Mouse (Mus musculus) kidney, embryonic 16.5 days (tissue): ENCODE data around the gene Tnip1. TPM values are rescaled to one million over a fixed set of nuclear protein-coding genes. Genes with fewer than 3 reads are reported as not detected.
A peak's percentile ranks its signal among the peaks of the same experiment; 100 is the strongest.

Source experiments
- ATAC-seq: fragments of 200-750 bp; cut with Nextera tagmentation; 2 replicates; pipeline ENCODE4 v1.8.0; 2017; ENCODE audit warnings: moderate TSS enrichment; ENCODE audit not compliant: low FRiP score, low TSS enrichment
- H3K27ac ChIP-seq: fragments of 300-500 bp; sonication (generic); 2 replicates; pipeline ENCODE4 v1.5.1; 2014; ENCODE audit warnings: low read length
- H3K27me3 ChIP-seq: fragments of 300-500 bp; sonication (generic); 2 replicates; pipeline ENCODE4 v1.6.1; 2014; ENCODE audit warnings: low read length, control low read depth, mixed read lengths; ENCODE audit not compliant: insufficient read depth
- H3K36me3 ChIP-seq: fragments of 300-500 bp; sonication (generic); 2 replicates; pipeline ENCODE4 v1.6.1; 2014; ENCODE audit warnings: low read length, control low read depth, mixed read lengths; ENCODE audit not compliant: insufficient read depth
- H3K4me1 ChIP-seq: fragments of 300-500 bp; sonication (generic); 2 replicates; pipeline ENCODE4 v1.6.1; 2014; ENCODE audit warnings: low read length, control low read depth, mixed read lengths; ENCODE audit not compliant: insufficient read depth
- H3K4me2 ChIP-seq: fragments of 300-500 bp; sonication (generic); replicated peaks from 2 replicates; pipeline ENCODE4 v1.6.1; 2014; ENCODE audit warnings: low read depth, low read length
- H3K4me3 ChIP-seq: fragments of 300-500 bp; sonication (generic); 2 replicates; pipeline ENCODE4 v1.5.1; 2014; ENCODE audit warnings: mild to moderate bottlenecking, low read length
- H3K9ac ChIP-seq: fragments of 300-500 bp; sonication (generic); replicated peaks from 2 replicates; pipeline ENCODE4 v1.6.1; 2014; ENCODE audit warnings: low read length
- H3K9me3 ChIP-seq: fragments of 300-500 bp; sonication (generic); 2 replicates; pipeline ENCODE4 v1.6.1; 2016; ENCODE audit warnings: low read length, control low read depth
- WGBS: fragments of 180-500 bp; shearing (Covaris S2); extraction: QIAGEN DNeasy Blood & Tissue Kit; methylation state at CpG from one replicate; pipeline ENCODE4 v1.1.7; 2014; 5-methylcytosine and 5-hydroxymethylcytosine counted together
- polyA plus RNA-seq: library from polyadenylated mRNA; unstranded; fragments of >200 nt; fragmentation: Nextera tagmentation; extraction: Ambion mirVana; gene quantifications from 2 replicates; pipeline ENCODE4 v1.2.1, GENCODE M21; 2015

Tnip1 gene
- polyA plus RNA-seq, 1 experiment from 2014 or later = 20.2 TPM

DNA sequence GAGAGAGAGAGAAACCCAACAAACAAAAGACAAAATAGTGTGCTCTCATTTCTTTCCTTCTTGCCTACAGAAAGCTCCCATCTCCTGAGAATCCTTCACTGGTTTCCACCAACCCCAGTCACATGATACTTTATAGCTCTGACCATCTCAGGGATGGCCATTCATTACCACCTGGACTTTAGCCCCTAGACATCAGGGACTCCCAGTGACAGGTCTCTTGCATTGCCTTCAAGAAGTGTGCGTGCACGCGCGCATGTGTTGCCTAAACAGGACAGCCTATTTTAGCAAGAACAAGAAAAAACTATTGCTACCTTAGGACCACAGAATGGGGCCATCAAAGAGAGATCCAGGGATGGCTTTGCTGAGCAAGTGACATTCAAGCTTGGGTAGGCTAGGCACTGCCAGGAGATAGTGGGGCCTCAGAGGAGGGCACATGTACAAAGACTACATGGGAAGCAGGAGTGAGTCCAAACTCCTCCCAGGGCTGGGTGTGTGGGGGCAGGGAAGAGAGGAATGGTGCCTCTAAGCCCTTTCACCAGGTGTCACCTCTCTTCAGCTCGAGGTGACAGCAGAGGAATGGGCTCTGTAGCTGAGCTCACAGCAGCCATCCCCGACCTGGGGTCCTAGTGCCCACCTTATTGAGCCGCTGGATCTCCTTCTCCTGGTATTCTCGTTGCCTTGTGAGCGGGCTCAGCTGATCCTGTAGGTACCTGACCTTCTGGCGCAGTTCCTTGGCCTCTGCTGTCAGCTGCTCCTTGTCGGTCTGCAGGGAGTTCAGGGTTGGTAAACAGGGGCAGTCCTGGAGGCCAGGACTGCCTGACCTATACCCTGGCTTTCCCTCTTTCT, 42.4 kb downstream of the Tnip1 start:
- H3K27ac ChIP-seq = peak overlapping the region; percentile 4; the same call in 1 of the 2 replicates

GRCm38 (mm10) chr11:54918273-54918672, 44.4 kb downstream of the Tnip1 start:
- no peak overlapping the region for H3K4me3 ChIP-seq
- no peak overlapping the region for H3K27ac ChIP-seq
- H3K4me1 ChIP-seq = peaks cover 8% of the 10 kb centered on the region
- WGBS = 92% methylated on average over 4 of the region's 4 CpGs
- no peak overlapping the region for H3K4me2 ChIP-seq
- H3K9me3 ChIP-seq = no peaks in the 10 kb centered on the region; the same call in 1 of the 2 replicates
- no peak overlapping the region for H3K9ac ChIP-seq
- H3K36me3 ChIP-seq = peaks cover 54% of the 10 kb centered on the region
- no peak for ATAC-seq
- no peaks in the 10 kb centered on the region for H3K27me3 ChIP-seq

More for the DNA sequence above, 42.4 kb downstream of the Tnip1 start:
- Histone ChIP-seq H3K4me1 (peaks cover 8% of the 10 kb centered on the region), H3K4me2 (no peak overlapping the region), H3K4me3 (no peak overlapping the region), H3K9ac (no peak overlapping the region), H3K36me3 (peaks cover 52% of the 10 kb centered on the region), H3K9me3 (no peaks in the 10 kb centered on the region; the same call in 1 of the 2 replicates), H3K27me3 (no peaks in the 10 kb centered on the region)
- ATAC-seq = 0 out of 2 replicates have a peak, but pooled peaks have one; percentile 18
- 55% methylated on average over 11 of the region's 11 CpGs for WGBS

- Histone ChIP-seq H3K9ac (no peak overlapping the region), H3K4me2 (no peak overlapping the region), H3K36me3 (peaks cover 51% of the 10 kb centered on the region), H3K4me1 (0 out of 2 replicates have a peak, but pooled peaks cover 4% of the 10 kb centered on the region), H3K27ac (no peak overlapping the region), H3K9me3 (no peaks in the 10 kb centered on the region; the same call in 1 of the 2 replicates), H3K27me3 (no peaks in the 10 kb centered on the region), H3K4me3 (no peak overlapping the region)
- no peak for ATAC-seq
- 87% methylated on average over 7 of the region's 7 CpGs for WGBS
Measured at GRCm38 (mm10) chr11:54917461-54917860, 45.3 kb downstream of the Tnip1 start.

DNA sequence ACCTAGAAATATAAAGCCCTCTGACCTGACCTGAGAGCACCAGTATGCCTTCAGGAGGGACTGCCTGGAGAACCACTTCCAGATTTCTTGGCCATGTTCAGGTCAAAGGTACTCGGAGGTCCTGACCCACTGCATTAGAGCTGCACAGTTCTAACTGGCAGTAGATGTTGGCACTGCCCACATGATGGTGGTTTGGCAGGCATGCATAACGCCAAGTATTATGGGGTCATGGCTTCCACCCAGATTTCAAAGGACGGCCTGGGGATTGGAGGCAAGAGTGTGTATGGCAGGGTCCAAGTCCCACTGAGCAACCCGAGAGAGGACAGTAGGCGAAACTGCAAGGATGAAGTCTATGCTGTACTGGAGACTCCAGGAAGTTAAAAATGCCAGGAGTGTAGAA, 48.9 kb downstream of the Tnip1 start:
- no peak for ATAC-seq
- Histone ChIP-seq H3K9ac (no peak overlapping the region), H3K4me2 (no peak overlapping the region), H3K36me3 (peaks cover 50% of the 10 kb centered on the region), H3K27ac (no peak overlapping the region), H3K27me3 (no peaks in the 10 kb centered on the region), H3K9me3 (no peaks in the 10 kb centered on the region; the same call in 1 of the 2 replicates), H3K4me1 (no peaks in the 10 kb centered on the region), H3K4me3 (no peak overlapping the region)
- 88% methylated on average over 5 of the region's 5 CpGs for WGBS

DNA sequence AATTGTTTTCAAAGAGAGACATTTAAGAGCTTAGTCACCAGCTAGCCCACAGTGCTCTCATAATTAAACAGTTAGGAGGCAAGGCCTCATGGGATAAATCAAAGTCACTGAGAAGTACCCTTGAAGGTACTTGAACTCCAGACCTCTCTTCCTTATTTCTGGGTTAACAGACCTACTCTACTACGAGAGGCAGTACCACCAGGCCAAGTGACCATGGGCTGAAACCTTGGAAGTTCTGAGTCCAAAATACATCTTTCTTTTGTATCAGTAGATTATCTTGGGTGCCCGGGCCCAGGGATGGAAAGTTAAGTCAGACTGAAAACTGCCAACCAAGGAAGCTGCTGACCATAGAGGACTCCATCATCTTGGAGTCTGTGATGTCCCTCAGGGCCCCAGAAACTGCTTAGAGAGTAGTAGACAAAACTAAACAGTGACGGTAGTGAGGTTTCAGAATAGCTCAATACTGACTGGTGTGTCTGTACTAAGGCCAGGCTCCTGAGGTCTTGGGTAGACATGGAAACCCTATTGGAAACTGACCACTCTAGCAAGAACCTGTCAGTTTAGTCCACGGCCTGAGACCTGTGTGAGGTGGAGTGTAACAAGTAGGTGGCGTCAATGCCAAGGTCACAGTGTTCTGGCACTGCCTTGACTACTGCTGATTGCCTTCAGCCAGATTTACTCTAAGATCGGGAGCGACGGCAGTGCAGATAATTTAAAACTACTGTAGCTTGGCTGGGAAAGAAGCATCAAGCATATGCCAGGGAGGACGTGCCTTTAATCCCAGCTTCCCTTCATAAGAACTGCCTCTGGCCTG, 50.0 kb downstream of the Tnip1 start:
- ATAC-seq = no peak
- H3K4me1 ChIP-seq = no peaks in the 10 kb centered on the region
- no peaks in the 10 kb centered on the region for H3K9me3 ChIP-seq
- no peak overlapping the region for H3K9ac ChIP-seq
- WGBS = 81% methylated on average over 9 of the region's 9 CpGs
- H3K36me3 ChIP-seq = peaks cover 42% of the 10 kb centered on the region
- H3K27ac ChIP-seq = no peak overlapping the region
- H3K4me3 ChIP-seq = no peak overlapping the region
- H3K27me3 ChIP-seq = no peaks in the 10 kb centered on the region
- H3K4me2 ChIP-seq = no peak overlapping the region

DNA sequence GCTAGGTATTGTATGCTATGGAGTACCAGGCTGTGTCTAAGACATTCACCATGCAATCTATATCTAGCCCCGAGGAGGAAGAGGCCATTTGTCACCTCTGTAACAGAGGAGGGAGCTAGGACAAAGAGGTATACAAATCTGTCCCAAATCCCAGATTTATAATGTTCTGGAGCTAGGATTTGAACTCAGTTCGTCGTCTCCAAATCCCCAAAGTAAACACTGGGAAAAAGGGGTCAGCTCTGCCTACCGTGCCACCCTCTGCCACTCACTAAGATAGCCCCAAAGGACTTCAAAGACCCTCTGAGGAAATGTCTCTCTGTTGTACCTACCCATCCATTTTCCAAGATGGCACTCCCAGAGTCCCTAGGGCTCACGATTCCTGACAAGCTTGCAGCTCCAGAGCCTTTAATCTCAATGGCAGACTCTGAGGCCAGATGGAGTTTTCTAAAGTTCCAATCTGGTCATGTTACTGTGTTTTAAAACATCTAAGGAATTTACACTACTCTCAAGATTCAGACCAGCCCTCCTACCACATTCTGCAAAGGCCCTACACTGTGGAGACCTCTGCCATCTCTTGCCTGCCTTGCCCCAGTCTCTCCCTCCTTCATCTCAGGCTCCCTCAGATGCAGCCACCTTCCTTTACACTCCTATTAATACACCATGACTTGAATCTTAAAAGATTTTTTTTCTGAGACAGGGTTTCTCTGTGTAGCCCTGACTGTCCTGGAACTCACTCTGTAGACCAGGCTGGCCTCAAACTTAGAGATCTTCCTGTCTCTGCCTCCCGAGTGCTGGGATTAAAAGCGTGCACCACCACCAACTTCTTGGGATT, 50.8 kb downstream of the Tnip1 start:
- H3K9ac ChIP-seq = no peak overlapping the region
- ATAC-seq = no peak
- WGBS = 83% methylated on average over 7 of the region's 7 CpGs
- no peaks in the 10 kb centered on the region for H3K27me3 ChIP-seq
- no peak overlapping the region for H3K4me2 ChIP-seq
- no peak overlapping the region for H3K4me3 ChIP-seq
- H3K27ac ChIP-seq = no peak overlapping the region
- peaks cover 34% of the 10 kb centered on the region for H3K36me3 ChIP-seq
- no peaks in the 10 kb centered on the region for H3K9me3 ChIP-seq
- H3K4me1 ChIP-seq = no peaks in the 10 kb centered on the region

GRCm38 (mm10) chr11:54911201-54911600, 51.5 kb downstream of the Tnip1 start:
- ATAC-seq = no peak
- Histone ChIP-seq H3K36me3 (peaks cover 32% of the 10 kb centered on the region; the same call in 1 of the 2 replicates), H3K4me2 (no peak overlapping the region), H3K9me3 (no peaks in the 10 kb centered on the region), H3K27ac (no peak overlapping the region), H3K4me1 (no peaks in the 10 kb centered on the region), H3K9ac (no peak overlapping the region), H3K27me3 (no peaks in the 10 kb centered on the region), H3K4me3 (no peak overlapping the region)
- 93% methylated on average over 3 of the region's 3 CpGs for WGBS

DNA sequence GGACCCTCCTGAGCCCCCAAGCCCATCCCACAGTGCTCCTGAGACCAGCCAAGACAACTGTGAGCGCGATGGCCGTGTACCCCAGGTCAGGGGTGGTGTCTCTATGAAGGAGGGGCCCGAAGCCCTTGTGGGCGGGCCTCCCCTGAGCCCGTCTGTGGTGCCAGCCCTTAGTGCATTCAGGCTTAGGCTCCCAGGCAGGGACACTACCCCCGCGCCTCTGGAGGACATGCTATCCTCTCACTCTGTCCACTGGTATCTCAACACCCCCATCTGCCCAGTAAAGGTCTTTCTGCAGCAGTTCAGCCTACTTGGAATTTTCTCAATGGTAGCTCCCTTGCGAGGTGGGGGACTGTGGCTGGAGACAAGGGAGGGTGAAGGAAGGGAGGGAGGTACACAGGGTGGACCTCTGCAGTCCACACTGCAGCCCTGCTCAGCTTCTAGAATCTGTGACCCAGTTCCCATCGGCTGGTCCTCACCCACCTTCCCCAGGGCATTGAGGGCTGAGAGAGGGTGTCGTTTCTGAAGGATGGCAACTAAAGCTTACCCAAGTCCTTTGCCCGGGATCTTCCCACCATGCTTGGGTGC, 52.5 kb downstream of the Tnip1 start:
- WGBS = 92% methylated on average over 12 of the region's 12 CpGs
- Histone ChIP-seq H3K36me3 (peaks cover 32% of the 10 kb centered on the region; the same call in 1 of the 2 replicates), H3K9me3 (no peaks in the 10 kb centered on the region)

GRCm38 (mm10) chr11:54909273-54909672, 53.4 kb downstream of the Tnip1 start:
- Histone ChIP-seq H3K4me1 (peaks cover 4% of the 10 kb centered on the region; the same call in 1 of the 2 replicates), H3K27me3 (no peaks in the 10 kb centered on the region), H3K4me2 (no peak overlapping the region), H3K9me3 (no peaks in the 10 kb centered on the region), H3K4me3 (no peak overlapping the region), H3K9ac (no peak overlapping the region), H3K27ac (no peak overlapping the region), H3K36me3 (peaks cover 23% of the 10 kb centered on the region; the same call in 1 of the 2 replicates)
- ATAC-seq = no peak
- 94% methylated on average over 11 of the region's 11 CpGs for WGBS

More for the DNA sequence above, 52.5 kb downstream of the Tnip1 start:
- Histone ChIP-seq H3K27me3 (no peaks in the 10 kb centered on the region), H3K9ac (no peak overlapping the region), H3K4me1 (no peaks in the 10 kb centered on the region), H3K4me2 (no peak overlapping the region), H3K4me3 (no peak overlapping the region), H3K27ac (no peak overlapping the region)
- ATAC-seq = no peak
